ENCODE assay signal across 17 mouse cellular contexts in the genomic region with DNA sequence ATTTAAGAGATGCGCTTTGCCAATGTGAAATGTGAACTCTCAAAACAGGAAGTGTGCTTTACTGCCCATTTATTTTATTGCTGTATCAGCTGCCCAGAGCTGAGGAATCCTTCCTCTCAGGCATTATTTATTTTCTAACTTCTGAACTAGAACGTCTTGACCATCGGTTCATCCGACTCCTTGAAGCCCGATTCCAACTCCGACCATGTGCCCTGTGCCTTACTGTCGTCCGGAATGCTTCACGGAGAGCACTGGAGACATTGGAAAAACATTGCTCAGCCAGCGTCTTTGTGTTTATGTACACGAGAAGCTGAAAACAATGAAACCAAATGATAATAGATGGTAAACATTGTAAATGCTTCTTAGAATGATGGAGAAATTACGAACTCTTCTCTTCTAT.
DNase-seq lines count a peak whose midpoint lies in the region; ATAC-seq lines count a peak whose summit lies in the region.
"Had no signal": no experiment of that assay in that cellular context is flagged by ENCODE, and none has a peak within 500 bp of the region (broad histone marks: within the 10 kb centered on the region; RNA-seq: fewer than 3 reads in every experiment).

No protein-coding gene starts in this region.

- no peaks in the 10 kb centered on the region for H3K36me3 ChIP-seq in kidney, embryonic 14.5 days (ENCODE audit: control insufficient read depth, insufficient read depth, low read length)
- no peaks in the 10 kb centered on the region for H3K36me3 ChIP-seq in kidney, embryonic 16.5 days (ENCODE audit: insufficient read depth, low read length)
- no peaks in the 10 kb centered on the region for H3K36me3 ChIP-seq in midbrain, embryonic 11.5 days (ENCODE audit: control insufficient read depth, insufficient read depth, low read length)
- H3K36me3 ChIP-seq: embryonic facial prominence, embryonic 10.5 days; embryonic facial prominence, embryonic 12.5 days; forebrain, embryonic 15.5 days had no signal

- H3K27ac ChIP-seq in kidney, embryonic 14.5 days (ENCODE audit: low read depth, low read length) = no peak overlapping the region
- no peak overlapping the region for H3K27ac ChIP-seq in kidney, embryonic 16.5 days (ENCODE audit: low read length)
- no peak overlapping the region for H3K27ac ChIP-seq in midbrain, embryonic 11.5 days (ENCODE audit: low read depth, low read length)
- H3K27ac ChIP-seq: embryonic facial prominence, embryonic 10.5 days; embryonic facial prominence, embryonic 12.5 days; forebrain, embryonic 13.5 days; forebrain, embryonic 15.5 days had no signal

- H3K9ac ChIP-seq in kidney, embryonic 14.5 days (ENCODE audit: low read depth, low read length) = no peak overlapping the region
- H3K9ac ChIP-seq in kidney, embryonic 16.5 days (replicated peaks; ENCODE audit: low read length) = no peak overlapping the region
- H3K9ac ChIP-seq in midbrain, embryonic 11.5 days (ENCODE audit: low read length) = no peak overlapping the region
- H3K9ac ChIP-seq: embryonic facial prominence, embryonic 12.5 days; forebrain, embryonic 13.5 days; forebrain, embryonic 15.5 days had no signal

- ATAC-seq in kidney, embryonic 14.5 days (ENCODE audit: low FRiP score, low TSS enrichment) = peak; percentile 57
- peak; percentile 54; the same call in 1 of the 2 replicates for ATAC-seq in kidney, embryonic 16.5 days (ENCODE audit: low FRiP score, low TSS enrichment)
- ATAC-seq in midbrain, embryonic 11.5 days (ENCODE audit: low FRiP score) = no peak

- no peaks in the 10 kb centered on the region for H3K4me1 ChIP-seq in kidney, embryonic 14.5 days (ENCODE audit: control insufficient read depth, insufficient read depth, low read length)
- no peaks in the 10 kb centered on the region for H3K4me1 ChIP-seq in kidney, embryonic 16.5 days (ENCODE audit: insufficient read depth, low read length)
- H3K4me1 ChIP-seq in midbrain, embryonic 11.5 days (ENCODE audit: control insufficient read depth, insufficient read depth, low read length) = no peaks in the 10 kb centered on the region
- H3K4me1 ChIP-seq: embryonic facial prominence, embryonic 10.5 days; embryonic facial prominence, embryonic 12.5 days; forebrain, embryonic 13.5 days; forebrain, embryonic 15.5 days had no signal

- 22% methylated on average over 12 of the region's 12 CpGs for WGBS in kidney, embryonic 14.5 days
- WGBS in kidney, embryonic 16.5 days = 24% methylated on average over 12 of the region's 12 CpGs
- WGBS in midbrain, embryonic 11.5 days = 87% methylated on average over 12 of the region's 12 CpGs

- no peaks in the 10 kb centered on the region for H3K9me3 ChIP-seq in kidney, embryonic 14.5 days (ENCODE audit: control insufficient read depth, low read length)
- no peaks in the 10 kb centered on the region for H3K9me3 ChIP-seq in kidney, embryonic 16.5 days (ENCODE audit: low read length)
- no peaks in the 10 kb centered on the region for H3K9me3 ChIP-seq in midbrain, embryonic 11.5 days (ENCODE audit: control insufficient read depth, low read length)
- H3K9me3 ChIP-seq: embryonic facial prominence, embryonic 10.5 days; embryonic facial prominence, embryonic 12.5 days; forebrain, embryonic 13.5 days; forebrain, embryonic 15.5 days had no signal

- H3K27me3 ChIP-seq in kidney, embryonic 14.5 days (ENCODE audit: control insufficient read depth, insufficient read depth, low read length) = no peaks in the 10 kb centered on the region
- no peaks in the 10 kb centered on the region for H3K27me3 ChIP-seq in kidney, embryonic 16.5 days (ENCODE audit: insufficient read depth, low read length)
- H3K27me3 ChIP-seq in midbrain, embryonic 11.5 days (ENCODE audit: control insufficient read depth, insufficient read depth, low read length) = no peaks in the 10 kb centered on the region
- H3K27me3 ChIP-seq: embryonic facial prominence, embryonic 12.5 days; forebrain, embryonic 13.5 days; forebrain, embryonic 15.5 days had no signal

- H3K4me2 ChIP-seq in kidney, embryonic 14.5 days (replicated peaks; ENCODE audit: low read depth, low read length) = no peak overlapping the region
- H3K4me2 ChIP-seq in kidney, embryonic 16.5 days (replicated peaks; ENCODE audit: low read depth, low read length) = no peak overlapping the region; the same call in 1 of the 2 replicates
- no peak overlapping the region for H3K4me2 ChIP-seq in midbrain, embryonic 11.5 days
- H3K4me2 ChIP-seq: embryonic facial prominence, embryonic 12.5 days; forebrain, embryonic 13.5 days; forebrain, embryonic 15.5 days had no signal

- H3K4me3 ChIP-seq in kidney, embryonic 14.5 days (ENCODE audit: low read length) = no peak overlapping the region
- H3K4me3 ChIP-seq in kidney, embryonic 16.5 days (ENCODE audit: low read length) = no peak overlapping the region
- no peak overlapping the region for H3K4me3 ChIP-seq in midbrain, embryonic 11.5 days (ENCODE audit: low read depth, low read length)
- H3K4me3 ChIP-seq: embryonic facial prominence, embryonic 10.5 days; embryonic facial prominence, embryonic 12.5 days; forebrain, embryonic 13.5 days; forebrain, embryonic 15.5 days had no signal

- DNase-seq in kidney, adult 11 months = no peak
- no peak for DNase-seq in kidney, postnatal 25 days
- DNase-seq in brain, adult 2 months (ENCODE audit: low read depth, low spot score) = peak; percentile 21
- DNase-seq in midbrain, embryonic 11.5 days (ENCODE audit: low spot score, missing footprints) = no peak
- DNase-seq: adrenal gland, adult 2 months; adrenal gland, postnatal 10 days; adrenal gland, postnatal 25 days; cerebellum, adult 11-12 months; cerebellum, adult 2 months; cerebellum, adult 9-10 months; cerebellum, postnatal 25 days had no signal
